In the genomic region with DNA sequence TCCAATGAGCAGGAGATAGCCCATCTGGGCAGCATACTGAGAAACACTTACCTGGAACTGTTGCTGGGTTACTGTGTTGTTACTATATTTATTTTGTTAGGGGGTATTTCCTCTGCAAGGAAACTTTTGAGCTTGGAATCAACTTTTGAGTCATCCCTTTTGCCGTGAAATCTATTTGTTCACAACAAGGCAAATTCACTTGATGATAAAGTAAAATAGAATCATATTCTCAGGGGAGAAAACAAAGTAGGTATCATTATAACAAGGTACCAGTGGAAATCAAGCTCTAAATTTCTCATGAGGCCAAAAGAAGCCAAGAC, we compare ENCODE assay signal across 8 mouse cellular contexts. TPM values are rescaled to one million over a fixed set of nuclear protein-coding genes. Genes with fewer than 3 reads are reported as not detected.
A peak's percentile ranks its signal among the peaks of the same experiment; 100 is the strongest.
DNase-seq lines count a peak whose midpoint lies in the region; ATAC-seq and TF ChIP-seq lines count a peak whose summit lies in the region.

No protein-coding gene starts in this region.

- 70% methylated on average over 1 of the region's 1 CpGs for WGBS in heart, embryonic 11.5 days (ENCODE audit: insufficient replicate concordance)
- 60% methylated on average over 1 of the region's 1 CpGs for WGBS in lung, embryonic 14.5 days
- WGBS in hindbrain, embryonic 15.5 days, result 50% methylated on average over 1 of the region's 1 CpGs
- WGBS in midbrain, embryonic 16.5 days, result 65% methylated on average over 1 of the region's 1 CpGs

- no peaks in the 10 kb centered on the region for H3K27me3 ChIP-seq in heart, embryonic 11.5 days (ENCODE audit: control insufficient read depth, insufficient read depth, low read length)
- H3K27me3 ChIP-seq in lung, embryonic 14.5 days (ENCODE audit: insufficient read depth, low read length), result no peaks in the 10 kb centered on the region
- no peaks in the 10 kb centered on the region for H3K27me3 ChIP-seq in hindbrain, embryonic 15.5 days
- H3K27me3 ChIP-seq in midbrain, embryonic 16.5 days (ENCODE audit: control insufficient read depth, insufficient read depth, low read depth, low read length), result no peaks in the 10 kb centered on the region

- no peaks in the 10 kb centered on the region for H3K36me3 ChIP-seq in heart, embryonic 11.5 days (ENCODE audit: control insufficient read depth, insufficient read depth, low read length)
- H3K36me3 ChIP-seq in lung, embryonic 14.5 days (ENCODE audit: insufficient read depth), result no peaks in the 10 kb centered on the region
- no peaks in the 10 kb centered on the region for H3K36me3 ChIP-seq in hindbrain, embryonic 15.5 days
- no peaks in the 10 kb centered on the region for H3K36me3 ChIP-seq in midbrain, embryonic 16.5 days (ENCODE audit: control insufficient read depth, insufficient read depth, low read length)

- no peaks in the 10 kb centered on the region for H3K9me3 ChIP-seq in heart, embryonic 11.5 days (replicated peaks; ENCODE audit: control insufficient read depth, low read length)
- H3K9me3 ChIP-seq in lung, embryonic 14.5 days (ENCODE audit: low read depth, low read length), result no peaks in the 10 kb centered on the region
- H3K9me3 ChIP-seq in hindbrain, embryonic 15.5 days, result no peaks in the 10 kb centered on the region
- no peaks in the 10 kb centered on the region for H3K9me3 ChIP-seq in midbrain, embryonic 16.5 days (replicated peaks; ENCODE audit: control insufficient read depth, low read length, poor library complexity, severe bottlenecking)

- ATAC-seq in heart, embryonic 11.5 days (replicated peaks; ENCODE audit: insufficient number of reproducible peaks, low FRiP score, low TSS enrichment), result no peak
- no peak for ATAC-seq in lung, embryonic 14.5 days (ENCODE audit: insufficient read depth)
- ATAC-seq in hindbrain, embryonic 15.5 days (ENCODE audit: low FRiP score, low read depth), result no peak
- no peak for ATAC-seq in midbrain, embryonic 16.5 days

- TF ChIP-seq CTCF in lung, embryonic 14.5 days (IDR thresholded peaks at IDR 0.05; ENCODE audit: low read depth), result no peak

- intact Hi-C loops in heart, postnatal 10 days (cut with DNase I), result loop anchor here (5.0 kb wide), 1 partner anchor 232 kb away; no protein-coding TSS in a partner anchor

- H3K9ac ChIP-seq in heart, embryonic 11.5 days (ENCODE audit: low read depth, low read length), result no peak overlapping the region
- no peak overlapping the region for H3K9ac ChIP-seq in lung, embryonic 14.5 days
- H3K9ac ChIP-seq in hindbrain, embryonic 15.5 days, result no peak overlapping the region
- no peak overlapping the region for H3K9ac ChIP-seq in midbrain, embryonic 16.5 days (ENCODE audit: low read depth, low read length)

- 0 out of 2 replicates have a peak, but pooled peaks cover 3% of the 10 kb centered on the region for H3K4me1 ChIP-seq in heart, embryonic 11.5 days (ENCODE audit: control insufficient read depth, insufficient read depth, low read length)
- H3K4me1 ChIP-seq in lung, embryonic 14.5 days (ENCODE audit: insufficient read depth), result no peaks in the 10 kb centered on the region
- peaks cover 25% of the 10 kb centered on the region for H3K4me1 ChIP-seq in hindbrain, embryonic 15.5 days (replicated peaks)
- H3K4me1 ChIP-seq in midbrain, embryonic 16.5 days (ENCODE audit: control insufficient read depth, insufficient read depth, low read length), result peaks cover 15% of the 10 kb centered on the region

- no peak for DNase-seq in heart, postnatal 10 days
- no peak for DNase-seq in lung, embryonic 14.5 days
- no peak for DNase-seq in lung, adult 18-20 months
- no peak for DNase-seq in thymus, adult 18-20 months
- no peak for DNase-seq in spleen, adult 12 weeks (ENCODE audit: low spot score)

- no peak overlapping the region for H3K4me3 ChIP-seq in heart, embryonic 11.5 days (ENCODE audit: low read depth, low read length)
- H3K4me3 ChIP-seq in lung, embryonic 14.5 days (ENCODE audit: low read depth, low read length), result no peak overlapping the region
- no peak overlapping the region for H3K4me3 ChIP-seq in hindbrain, embryonic 15.5 days
- H3K4me3 ChIP-seq in midbrain, embryonic 16.5 days (ENCODE audit: low read depth, low read length), result no peak overlapping the region

- H3K27ac ChIP-seq in heart, embryonic 11.5 days (ENCODE audit: low read depth, low read length), result no peak overlapping the region
- no peak overlapping the region for H3K27ac ChIP-seq in lung, embryonic 14.5 days (ENCODE audit: low read depth)
- peak overlapping the region; percentile 77; the same call in 1 of the 2 replicates for H3K27ac ChIP-seq in hindbrain, embryonic 15.5 days (replicated peaks)
- H3K27ac ChIP-seq in midbrain, embryonic 16.5 days (ENCODE audit: low read length), result no peak overlapping the region

- peak overlapping the region; percentile 74 for H3K4me2 ChIP-seq in heart, embryonic 11.5 days
- H3K4me2 ChIP-seq in lung, embryonic 14.5 days, result peak overlapping the region; percentile 54; the same call in 1 of the 2 replicates
- H3K4me2 ChIP-seq in hindbrain, embryonic 15.5 days, result peak overlapping the region; percentile 52
- peak overlapping the region; percentile 55 for H3K4me2 ChIP-seq in midbrain, embryonic 16.5 days (ENCODE audit: low read length)

RNA-seq across cellular contexts. Expression of a gene that starts 32.3 kb away (rescaled TPM):
- polyA plus RNA-seq in heart, embryonic 11.5 days (2014; fragmentation: Nextera tagmentation; extraction: Ambion mirVana), result 9.7 and 10.1 TPM in 2 replicates
- total RNA-seq in heart, postnatal 10 days (2021), result 1 to 10 TPM; 3.4 to 4.1 TPM
- 11.8 and 12.2 TPM in 2 replicates for polyA plus RNA-seq in lung, embryonic 14.5 days (2014; fragmentation: Nextera tagmentation; extraction: Ambion mirVana)
- polyA plus RNA-seq in hindbrain, embryonic 15.5 days (2015; fragmentation: Nextera tagmentation; extraction: Ambion mirVana), result 10.3 and 11.5 TPM in 2 replicates
- 10.3 and 11.5 TPM in 2 replicates for polyA plus RNA-seq in midbrain, embryonic 16.5 days (2015; fragmentation: Nextera tagmentation; extraction: Ambion mirVana)
